16 mouse cellular contexts compared by ENCODE assay signal in the genomic region with DNA sequence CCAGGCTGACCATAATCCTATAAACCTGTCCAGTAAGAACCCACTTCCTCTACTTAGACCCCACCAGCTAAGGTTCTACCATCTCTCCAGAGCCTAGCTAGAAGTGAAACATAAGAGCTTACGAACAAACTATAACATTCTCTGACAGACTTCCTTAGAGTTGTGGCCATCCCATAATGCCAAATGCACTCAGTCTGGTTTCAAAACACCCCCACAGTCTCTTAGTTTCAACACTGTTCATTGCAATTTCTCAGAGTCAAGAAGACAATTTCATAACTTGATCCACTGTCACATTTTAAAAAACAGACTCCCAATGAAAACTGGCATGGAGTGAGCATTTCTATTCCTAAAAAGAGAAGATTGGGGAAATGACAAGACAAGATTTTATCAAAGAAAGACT.
"Had no signal": no experiment of that assay in that cellular context is flagged by ENCODE, and none has a peak within 500 bp of the region (broad histone marks: within the 10 kb centered on the region; RNA-seq: fewer than 3 reads in every experiment).

No protein-coding gene starts in this region.

- H3K9me3 ChIP-seq: neural tube, embryonic 13.5 days; neural tube, embryonic 15.5 days; stomach, embryonic 15.5 days had no signal

- H3K27me3 ChIP-seq: neural tube, embryonic 13.5 days; neural tube, embryonic 15.5 days; stomach, embryonic 15.5 days had no signal

- DNase-seq: retina, postnatal 1 day; right cerebral cortex, adult 18-20 months; right cerebral cortex, postnatal 14 days; right cerebral cortex, postnatal 25 days; right cerebral cortex, postnatal 4 days; spleen, adult 18-20 months; thymus, adult 18-20 months; thymus, adult 2 months; thymus, postnatal 14 days; thymus, postnatal 25 days; thymus, postnatal 36 days; thymus, postnatal 4 days had no signal

- H3K4me1 ChIP-seq: neural tube, embryonic 13.5 days; neural tube, embryonic 15.5 days; stomach, embryonic 15.5 days had no signal

- H3K27ac ChIP-seq: neural tube, embryonic 13.5 days; neural tube, embryonic 15.5 days; stomach, embryonic 15.5 days; stomach, postnatal 0 days had no signal

- H3K4me3 ChIP-seq: neural tube, embryonic 13.5 days; neural tube, embryonic 15.5 days; stomach, embryonic 15.5 days had no signal

- H3K4me2 ChIP-seq: neural tube, embryonic 13.5 days; neural tube, embryonic 15.5 days; stomach, embryonic 15.5 days had no signal

- H3K36me3 ChIP-seq: neural tube, embryonic 13.5 days; neural tube, embryonic 15.5 days; stomach, embryonic 15.5 days had no signal

- H3K9ac ChIP-seq: neural tube, embryonic 13.5 days; neural tube, embryonic 15.5 days; stomach, embryonic 15.5 days had no signal
